Mouse (Mus musculus) embryonic facial prominence, embryonic 11.5 days (tissue): ENCODE measurements around the gene Car15. TPM values are rescaled to one million over a fixed set of nuclear protein-coding genes. Genes with fewer than 3 reads are reported as not detected.

Experiments used
- ATAC-seq: fragments of 200-750 bp; cut with Nextera tagmentation; replicated peaks from 2 replicates; pipeline ENCODE4 v1.8.0; 2017; ENCODE audit warnings: low read depth; ENCODE audit not compliant: insufficient number of reproducible peaks, low FRiP score, low TSS enrichment
- DNase-seq: peaks from one replicate; pipeline ENCODE4 v3.0.0-alpha.2; 2015; ENCODE audit warnings: low spot score
- H3K27ac ChIP-seq: fragments of 300-500 bp; sonication (generic); replicated peaks from 2 replicates; pipeline ENCODE4 v1.5.1; 2014; ENCODE audit warnings: mild to moderate bottlenecking, low read depth, low read length, control low read depth
- H3K27me3 ChIP-seq: fragments of 300-500 bp; sonication (generic); 2 replicates; pipeline ENCODE4 v1.6.1; 2014; ENCODE audit warnings: mild to moderate bottlenecking, low read length, moderate library complexity, mixed read lengths; ENCODE audit not compliant: control insufficient read depth, insufficient read depth
- H3K36me3 ChIP-seq: fragments of 300-500 bp; sonication (generic); replicated peaks from 2 replicates; pipeline ENCODE4 v1.6.1; 2014; ENCODE audit warnings: low read depth, mild to moderate bottlenecking, low read length, moderate library complexity, mixed read lengths; ENCODE audit not compliant: control insufficient read depth, insufficient read depth
- H3K4me1 ChIP-seq: fragments of 300-500 bp; sonication (generic); 2 replicates; pipeline ENCODE4 v1.6.1; 2014; ENCODE audit warnings: low read length, mixed read lengths; ENCODE audit not compliant: control insufficient read depth, insufficient read depth
- H3K4me2 ChIP-seq: fragments of 300-500 bp; sonication (generic); 2 replicates; pipeline ENCODE4 v1.6.1; 2014; ENCODE audit warnings: low read depth, mild to moderate bottlenecking, control low read depth, low read length, moderate library complexity
- H3K4me3 ChIP-seq: fragments of 300-500 bp; sonication (generic); 2 replicates; pipeline ENCODE4 v1.5.1; 2014; ENCODE audit warnings: low read depth, low read length, control low read depth
- H3K9ac ChIP-seq: fragments of 300-500 bp; sonication (generic); replicated peaks from 2 replicates; pipeline ENCODE4 v1.6.1; 2014; ENCODE audit warnings: mild to moderate bottlenecking, control low read depth, low read length
- H3K9me3 ChIP-seq: fragments of 300-500 bp; sonication (generic); replicated peaks from 2 replicates; pipeline ENCODE4 v1.6.1; 2016; ENCODE audit warnings: mild to moderate bottlenecking, low read length, inconsistent platforms, mixed read lengths; ENCODE audit not compliant: control insufficient read depth
- whole genome bisulfite sequencing: fragments of 180-500 bp; shearing (Covaris S2); extraction: QIAGEN DNeasy Blood & Tissue Kit; methylation state at CpG from one replicate; pipeline ENCODE4 v1.1.7; 2014; 5-methylcytosine and 5-hydroxymethylcytosine counted together
- polyA plus RNA-seq: library from polyadenylated mRNA; unstranded; fragments of >200 nt; fragmentation: Nextera tagmentation; extraction: Ambion mirVana; gene quantifications from 2 replicates; pipeline ENCODE4 v1.2.1, GENCODE M21; 2014

Gene Car15
- polyA plus RNA-seq, 1 experiment from 2014 or later, result 2.0 TPM

DNA sequence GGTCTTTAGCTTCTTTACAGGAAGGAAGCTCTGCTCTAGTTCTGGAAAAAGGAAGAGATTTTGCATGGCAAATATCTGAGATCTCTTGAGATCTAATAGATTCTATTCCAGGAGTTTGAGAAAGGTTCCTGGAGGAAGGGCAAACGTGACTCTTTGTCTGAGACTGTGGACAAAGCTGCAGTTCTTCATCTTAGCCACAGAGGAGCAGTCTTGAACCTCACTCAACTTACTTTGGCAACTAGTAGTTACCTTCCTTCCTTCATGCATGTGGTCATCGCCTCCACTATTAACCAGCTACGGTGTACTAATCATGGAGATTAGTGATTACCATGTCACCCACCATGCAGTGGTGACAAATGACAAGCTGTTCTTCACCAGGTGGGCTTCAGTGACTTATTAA lies 52.8 kb downstream of the Car15 start:
- Histone ChIP-seq H3K9ac (no peak overlapping the region), H3K27ac (no peak overlapping the region), H3K4me2 (no peak overlapping the region), H3K4me3 (no peak overlapping the region), H3K36me3 (peaks cover 4% of the 10 kb centered on the region; the same call in 1 of the 2 replicates), H3K4me1 (no peaks in the 10 kb centered on the region), H3K27me3 (no peaks in the 10 kb centered on the region), H3K9me3 (no peaks in the 10 kb centered on the region)
- WGBS, result 58% methylated on average over 3 of the region's 3 CpGs
- ATAC-seq (no peak), DNase-seq (peak; percentile 29)

Other genes with a start within 250 kb of the Car15 start
- 57.0 and 58.5 TPM in 2 replicates for gene Smpd4, start 219.0 kb downstream of the Car15 start, polyA plus RNA-seq
- 5.0 and 5.6 TPM in 2 replicates for gene Ccdc74a, start 191.9 kb downstream of the Car15 start, polyA plus RNA-seq
- gene Med15, start 105.5 kb downstream of the Car15 start, polyA plus RNA-seq, result 32.8 and 33.6 TPM in 2 replicates
- 48.0 and 58.1 TPM in 2 replicates for gene Klhl22, start 78.7 kb downstream of the Car15 start, polyA plus RNA-seq
- gene Scarf2, start 41.1 kb downstream of the Car15 start, polyA plus RNA-seq, result 13.5 and 15.3 TPM in 2 replicates
- gene B830017H08Rik, start 5.2 kb downstream of the Car15 start, polyA plus RNA-seq, result not detected in 2 replicates
- 0.14 and 0.20 TPM in 2 replicates for gene Gm20518, start 53.3 kb upstream of the Car15 start, polyA plus RNA-seq
- gene Tssk1, start 55.9 kb upstream of the Car15 start, polyA plus RNA-seq, result not detected in 2 replicates
- gene Dgcr2, start 60.2 kb upstream of the Car15 start, polyA plus RNA-seq, result 68.8 and 76.6 TPM in 2 replicates
- not detected in 2 replicates for gene Tssk2, start 60.3 kb upstream of the Car15 start, polyA plus RNA-seq
- gene Ess2, start 73.0 kb upstream of the Car15 start, polyA plus RNA-seq, result 38.4 and 40.3 TPM in 2 replicates
- gene Gsc2, start 76.7 kb upstream of the Car15 start, polyA plus RNA-seq, result 0.24 TPM in 1 of 2 replicates, not detected in the other
- gene Slc25a1, start 89.9 kb upstream of the Car15 start, polyA plus RNA-seq, result 66.2 and 69.5 TPM in 2 replicates
- gene Vpreb2, start 142.1 kb upstream of the Car15 start, polyA plus RNA-seq, result not detected in 2 replicates
- gene Dgcr6, start 214.5 kb upstream of the Car15 start, polyA plus RNA-seq, result 118 and 130 TPM in 2 replicates